Mouse (Mus musculus) liver, postnatal 0 days (tissue): Measurements from ENCODE around the gene Lrrc20. TPM values are rescaled to one million over a fixed set of nuclear protein-coding genes. Genes with fewer than 3 reads are reported as not detected.

Source experiments
- ATAC-seq: fragments of 200-750 bp; cut with Nextera tagmentation; 2 replicates; pipeline ENCODE4 v1.8.0; 2017; ENCODE audit warnings: mild to moderate bottlenecking, moderate library complexity
- DNase-seq: peaks from one replicate; pipeline ENCODE4 v3.0.0-alpha.2; 2016
- H3K27ac ChIP-seq: fragments of 300-500 bp; sonication (generic); 2 replicates; pipeline ENCODE4 v1.5.1; 2014; ENCODE audit warnings: antibody characterized with exemption, moderate library complexity, mild to moderate bottlenecking, low read depth
- H3K27me3 ChIP-seq: fragments of 300-500 bp; sonication (generic); 2 replicates; pipeline ENCODE4 v1.6.1; 2014; ENCODE audit warnings: low read length, control low read depth, mixed read lengths; ENCODE audit not compliant: insufficient read depth
- H3K36me3 ChIP-seq: fragments of 300-500 bp; sonication (generic); replicated peaks from 2 replicates; pipeline ENCODE4 v1.6.1; 2014; ENCODE audit warnings: mild to moderate bottlenecking, control low read depth, low read length, moderate library complexity, mixed read lengths; ENCODE audit not compliant: insufficient read depth
- H3K4me1 ChIP-seq: fragments of 300-500 bp; sonication (generic); 2 replicates; pipeline ENCODE4 v1.6.1; 2014; ENCODE audit warnings: antibody characterized with exemption, mild to moderate bottlenecking, control low read depth; ENCODE audit not compliant: insufficient read depth
- H3K4me2 ChIP-seq: fragments of 300-500 bp; sonication (generic); 2 replicates; pipeline ENCODE4 v1.6.1; 2014; ENCODE audit warnings: low read depth, mild to moderate bottlenecking, low read length, moderate library complexity, mixed read lengths
- H3K4me3 ChIP-seq: fragments of 300-500 bp; sonication (generic); 2 replicates; pipeline ENCODE4 v1.5.1; 2014; ENCODE audit warnings: low read depth, low read length
- H3K9ac ChIP-seq: fragments of 300-500 bp; sonication (generic); replicated peaks from 2 replicates; pipeline ENCODE4 v1.6.1; 2014; ENCODE audit warnings: mild to moderate bottlenecking, moderate library complexity
- H3K9me3 ChIP-seq: fragments of 300-500 bp; sonication (generic); 2 replicates; pipeline ENCODE4 v1.6.1; 2016; ENCODE audit warnings: mild to moderate bottlenecking, control low read depth, low read length, mixed read lengths
- CTCF ChIP-seq: sonication (generic); IDR thresholded peaks from 2 replicates; pipeline ENCODE4 v1.5.1; 2016; ENCODE audit warnings: antibody characterized with exemption, low read depth
- EP300 ChIP-seq: IDR thresholded peaks from 2 replicates; pipeline ENCODE4 v1.6.1; 2016; ENCODE audit warnings: antibody characterized with exemption, low read depth, mild to moderate bottlenecking
- WGBS: fragments of 180-500 bp; shearing (Covaris S2); extraction: QIAGEN DNeasy Blood & Tissue Kit; methylation state at CpG from one replicate; pipeline ENCODE4 v1.1.7; 2014; ENCODE audit not compliant: insufficient replicate concordance; 5-methylcytosine and 5-hydroxymethylcytosine counted together
- polyA plus RNA-seq: library from polyadenylated mRNA; unstranded; fragments of >200 nt; fragmentation: Nextera tagmentation; extraction: Ambion mirVana; gene quantifications from 2 replicates; pipeline ENCODE4 v1.2.1, GENCODE M21; 2015

Gene Lrrc20
- polyA plus RNA-seq, 1 experiment from 2014 or later: 3.0 TPM

DNA sequence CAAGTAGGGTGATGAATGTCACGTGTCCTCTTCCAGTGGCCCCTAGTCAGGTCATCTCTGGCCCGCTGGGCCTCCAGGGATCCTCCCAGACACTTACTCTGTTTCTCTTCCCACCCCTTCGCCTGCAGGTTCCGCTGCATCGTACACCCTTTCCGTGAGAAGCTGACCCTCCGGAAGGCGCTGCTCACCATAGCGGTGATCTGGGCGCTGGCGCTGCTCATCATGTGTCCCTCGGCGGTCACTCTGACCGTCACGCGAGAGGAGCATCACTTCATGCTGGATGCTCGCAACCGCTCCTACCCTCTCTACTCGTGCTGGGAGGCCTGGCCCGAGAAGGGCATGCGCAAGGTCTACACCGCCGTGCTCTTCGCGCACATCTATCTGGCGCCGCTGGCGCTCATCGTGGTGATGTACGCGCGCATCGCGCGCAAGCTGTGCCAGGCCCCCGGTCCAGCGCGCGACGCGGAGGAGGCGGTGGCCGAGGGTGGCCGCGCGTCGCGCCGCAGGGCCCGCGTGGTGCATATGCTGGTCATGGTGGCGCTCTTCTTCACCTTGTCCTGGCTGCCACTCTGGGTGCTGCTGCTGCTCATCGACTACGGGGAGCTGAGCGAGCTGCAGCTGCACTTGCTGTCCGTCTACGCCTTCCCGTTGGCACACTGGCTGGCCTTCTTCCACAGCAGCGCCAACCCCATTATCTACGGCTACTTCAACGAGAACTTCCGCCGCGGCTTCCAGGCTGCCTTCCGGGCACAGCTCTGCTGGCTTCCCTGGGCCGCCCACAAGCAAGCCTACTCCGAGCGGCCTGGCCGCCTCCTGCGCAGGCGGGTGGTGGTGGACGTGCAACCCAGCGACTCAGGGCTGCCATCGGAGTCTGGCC, 150.0 kb downstream of the Lrrc20 start:
- Histone ChIP-seq H3K4me1 (peaks cover 11% of the 10 kb centered on the region), H3K27me3 (peaks cover 20% of the 10 kb centered on the region), H3K4me2 (peak overlapping the region; percentile 64), H3K9me3 (no peaks in the 10 kb centered on the region), H3K27ac (no peak overlapping the region), H3K36me3 (no peaks in the 10 kb centered on the region), H3K4me3 (peak overlapping the region; percentile 32), H3K9ac (no peak overlapping the region)
- DNase-seq (no peak), ATAC-seq (0 out of 2 replicates have a peak, but pooled peaks have one; percentile 29)
- TF ChIP-seq CTCF (no peak), EP300 (no peak)
- WGBS: 2% methylated on average over 73 of the region's 74 CpGs

- ATAC-seq: no peak
- 80% methylated on average over 3 of the region's 3 CpGs for WGBS
- H3K9ac ChIP-seq: no peak overlapping the region
- H3K4me3 ChIP-seq: no peak overlapping the region
- DNase-seq: no peak
- H3K9me3 ChIP-seq: no peaks in the 10 kb centered on the region
- TF ChIP-seq EP300 (no peak), CTCF (no peak)
- no peak overlapping the region for H3K4me2 ChIP-seq
- no peak overlapping the region for H3K27ac ChIP-seq
- H3K4me1 ChIP-seq: peaks cover 11% of the 10 kb centered on the region
- peaks cover 20% of the 10 kb centered on the region for H3K27me3 ChIP-seq
- no peaks in the 10 kb centered on the region for H3K36me3 ChIP-seq
Measured at GRCm38 (mm10) chr10:61626551-61626950, 150.9 kb downstream of the Lrrc20 start.

DNA sequence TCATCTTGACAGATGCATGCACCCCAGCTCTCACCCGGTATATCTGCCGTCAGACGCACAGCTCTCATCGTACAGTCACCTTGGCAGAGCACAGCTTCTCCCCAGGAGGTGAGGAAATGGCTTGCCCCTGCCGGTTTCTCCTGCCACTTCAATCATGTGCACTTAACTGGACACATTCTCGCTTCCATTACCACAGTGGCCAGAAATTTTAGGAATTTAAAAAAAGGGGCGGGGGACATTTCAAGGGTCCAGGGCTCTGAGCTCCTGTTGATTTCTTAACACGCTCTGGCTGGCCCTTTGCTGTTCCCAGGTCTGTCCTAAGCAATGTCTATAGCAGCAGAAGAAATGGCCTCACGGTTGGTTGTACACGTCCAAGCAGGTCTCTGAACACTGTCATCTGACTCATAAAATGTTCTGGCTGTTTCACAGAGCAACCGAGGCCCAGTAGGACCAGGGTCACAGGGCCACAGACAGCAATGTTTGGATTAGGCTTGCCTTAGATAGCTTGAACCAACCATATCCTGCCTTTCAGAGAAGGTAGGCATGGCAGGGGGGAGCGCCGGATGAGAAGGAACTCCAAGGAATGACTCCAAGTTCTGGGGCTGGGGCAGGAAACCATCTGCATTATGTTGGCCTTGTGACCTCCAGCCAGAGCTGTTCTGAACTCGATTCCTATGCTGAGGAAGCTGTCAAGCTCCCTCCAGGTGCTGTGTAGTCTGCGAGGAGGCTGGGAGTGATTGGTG, 151.8 kb downstream of the Lrrc20 start:
- H3K4me2 ChIP-seq: no peak overlapping the region
- H3K9me3 ChIP-seq: no peaks in the 10 kb centered on the region
- ATAC-seq: no peak
- WGBS: 72% methylated on average over 15 of the region's 15 CpGs
- no peak for TF ChIP-seq EP300
- no peak for TF ChIP-seq CTCF
- no peak overlapping the region for H3K4me3 ChIP-seq
- no peaks in the 10 kb centered on the region for H3K36me3 ChIP-seq
- DNase-seq: no peak
- peaks cover 11% of the 10 kb centered on the region for H3K4me1 ChIP-seq
- H3K9ac ChIP-seq: no peak overlapping the region
- H3K27me3 ChIP-seq: peaks cover 20% of the 10 kb centered on the region
- H3K27ac ChIP-seq: no peak overlapping the region

- H3K4me2 ChIP-seq: no peak overlapping the region
- no peak overlapping the region for H3K9ac ChIP-seq
- 73% methylated on average over 4 of the region's 4 CpGs for WGBS
- DNase-seq: no peak
- H3K27me3 ChIP-seq: peaks cover 20% of the 10 kb centered on the region
- H3K4me3 ChIP-seq: no peak overlapping the region
- TF ChIP-seq EP300: no peak
- no peak for TF ChIP-seq CTCF
- peaks cover 11% of the 10 kb centered on the region for H3K4me1 ChIP-seq
- ATAC-seq: no peak
- H3K36me3 ChIP-seq: no peaks in the 10 kb centered on the region
- H3K27ac ChIP-seq: no peak overlapping the region
- H3K9me3 ChIP-seq: no peaks in the 10 kb centered on the region
Measured at GRCm38 (mm10) chr10:61627938-61628250, 152.3 kb downstream of the Lrrc20 start.

Other genes with a start within 250 kb of the Lrrc20 start
- gene Adamts14, start 202.4 kb upstream of the Lrrc20 start, polyA plus RNA-seq: 0.39 and 0.46 TPM in 2 replicates
- gene Prf1, start 178.0 kb upstream of the Lrrc20 start, polyA plus RNA-seq: 0.13 and 0.21 TPM in 2 replicates
- gene Pald1, start 92.3 kb upstream of the Lrrc20 start, polyA plus RNA-seq: 3.7 and 3.8 TPM in 2 replicates
- gene Nodal, start 57.8 kb upstream of the Lrrc20 start, polyA plus RNA-seq: 0.08 and 0.19 TPM in 2 replicates
- gene Eif4ebp2, start 23.1 kb upstream of the Lrrc20 start, polyA plus RNA-seq: 43.6 and 46.4 TPM in 2 replicates
- not detected in 2 replicates for gene Npffr1, start 119.7 kb downstream of the Lrrc20 start, polyA plus RNA-seq
- gene Ppa1, start 172.8 kb downstream of the Lrrc20 start, polyA plus RNA-seq: 161 and 191 TPM in 2 replicates
- gene Sar1a, start 204.5 kb downstream of the Lrrc20 start, polyA plus RNA-seq: 60.7 and 62.1 TPM in 2 replicates
- gene Tysnd1, start 219.7 kb downstream of the Lrrc20 start, polyA plus RNA-seq: 22.8 and 24.2 TPM in 2 replicates
- 10.9 and 11.2 TPM in 2 replicates for gene Aifm2, start 239.5 kb downstream of the Lrrc20 start, polyA plus RNA-seq